Mouse (Mus musculus) midbrain, embryonic 13.5 days (tissue): ENCODE measurements around the gene Hist1h3f. TPM values are rescaled to one million over a fixed set of nuclear protein-coding genes. Genes with fewer than 3 reads are reported as not detected.
"Not testable (repeated sequence)": the region's sequence is repeated elsewhere in the genome, so short reads cannot be mapped to it uniquely, and the experiment has no call there.

ENCODE experiments used
- ATAC-seq: fragments of 200-750 bp; cut with Nextera tagmentation; 2 replicates; pipeline ENCODE4 v1.8.0; 2017; ENCODE audit warnings: mild to moderate bottlenecking, moderate TSS enrichment, moderate library complexity
- H3K27ac ChIP-seq: fragments of 300-500 bp; sonication (generic); 2 replicates; pipeline ENCODE4 v1.5.1; 2015; ENCODE audit warnings: inconsistent platforms, mild to moderate bottlenecking, moderate library complexity
- H3K27me3 ChIP-seq: fragments of 300-500 bp; sonication (generic); 2 replicates; pipeline ENCODE4 v1.6.1; 2015; ENCODE audit warnings: mild to moderate bottlenecking, inconsistent platforms
- H3K36me3 ChIP-seq: fragments of 300-500 bp; sonication (generic); 2 replicates; pipeline ENCODE4 v1.6.1; 2015; ENCODE audit warnings: mild to moderate bottlenecking, inconsistent platforms
- H3K4me1 ChIP-seq: fragments of 300-500 bp; sonication (generic); replicated peaks from 2 replicates; pipeline ENCODE4 v1.6.1; 2015; ENCODE audit warnings: inconsistent platforms
- H3K4me2 ChIP-seq: fragments of 300-500 bp; sonication (generic); replicated peaks from 2 replicates; pipeline ENCODE4 v1.6.1; 2015; ENCODE audit warnings: moderate library complexity, mild to moderate bottlenecking, inconsistent platforms
- H3K4me3 ChIP-seq: fragments of 300-500 bp; sonication (generic); replicated peaks from 2 replicates; pipeline ENCODE4 v1.5.1; 2015; ENCODE audit warnings: mild to moderate bottlenecking, inconsistent platforms
- H3K9ac ChIP-seq: fragments of 300-500 bp; sonication (generic); replicated peaks from 2 replicates; pipeline ENCODE4 v1.6.1; 2015; ENCODE audit warnings: mild to moderate bottlenecking, inconsistent platforms
- H3K9me3 ChIP-seq: fragments of 300-500 bp; sonication (generic); 2 replicates; pipeline ENCODE4 v1.6.1; 2016; ENCODE audit warnings: mild to moderate bottlenecking, inconsistent platforms
- WGBS: fragments of 180-500 bp; shearing (Covaris S2); methylation state at CpG from one replicate; pipeline ENCODE4 v1.1.7; 2015; 5-methylcytosine and 5-hydroxymethylcytosine counted together
- microRNA-seq: library from miRNA; unstranded; fragments of <30 nt; microRNA quantifications from one replicate; pipeline ENCODE4, GENCODE M21; 2016
- polyA plus RNA-seq: library from polyadenylated mRNA; unstranded; fragments of >200 nt; fragmentation: Nextera tagmentation; extraction: Ambion mirVana; gene quantifications from 2 replicates; pipeline ENCODE4 v1.2.1, GENCODE M21; 2015

Hist1h3f gene
- polyA plus RNA-seq, 1 experiment from 2014 or later, result 0.75 TPM

DNA sequence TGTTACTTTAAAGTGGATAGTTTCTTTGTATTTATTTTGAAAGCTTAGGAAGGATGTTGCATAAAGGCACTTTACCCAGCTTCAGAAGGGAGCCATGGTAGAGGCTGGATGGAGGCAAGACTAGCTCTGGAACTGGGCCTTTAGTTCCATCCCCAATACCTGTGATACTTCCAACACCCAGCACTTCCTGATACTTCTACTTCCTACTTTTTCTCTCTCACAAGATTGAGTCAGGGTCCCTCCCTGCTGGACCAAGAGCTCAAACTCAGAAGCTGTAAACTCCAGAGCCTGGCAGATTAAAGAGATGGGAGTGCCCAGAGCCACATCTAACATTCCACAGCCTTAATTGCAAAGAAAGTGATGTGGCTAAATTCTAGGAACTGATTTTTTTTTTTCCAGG is 40.5 kb downstream of the Hist1h3f start:
- no peak for ATAC-seq
- Histone ChIP-seq H3K27ac (peak overlapping the region; percentile 95), H3K4me1 (peaks cover 48% of the 10 kb centered on the region), H3K36me3 (no peaks in the 10 kb centered on the region), H3K9ac (peak overlapping the region; percentile 75), H3K4me2 (peak overlapping the region; percentile 85), H3K4me3 (peak overlapping the region; percentile 50), H3K27me3 (no peaks in the 10 kb centered on the region), H3K9me3 (no peaks in the 10 kb centered on the region)

DNA sequence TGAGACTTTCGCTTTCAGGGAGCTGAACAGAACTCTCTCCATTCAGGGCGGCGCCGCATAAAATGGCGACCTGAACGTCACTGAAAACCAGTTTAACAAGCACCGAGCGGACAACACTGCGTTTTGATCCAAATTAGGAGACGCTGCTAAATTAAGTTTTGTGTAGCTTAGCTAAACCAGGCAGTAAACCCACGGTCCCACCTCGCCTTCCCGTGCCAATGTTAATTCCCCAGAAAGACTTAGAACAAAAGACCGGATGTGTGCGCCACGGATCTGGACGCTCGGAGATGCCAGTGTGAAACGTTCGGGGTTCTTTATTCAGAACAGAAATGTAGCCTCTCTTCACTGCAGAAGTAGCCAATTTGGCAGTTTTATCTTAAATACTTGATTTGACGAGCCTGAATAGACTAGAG is 41.2 kb downstream of the Hist1h3f start:
- under 1% methylated on average over 21 of the region's 21 CpGs for WGBS
- H3K36me3 ChIP-seq, result no peaks in the 10 kb centered on the region
- peak overlapping the region; percentile 95 for H3K27ac ChIP-seq
- ATAC-seq, result no peak
- peak overlapping the region; percentile 75 for H3K9ac ChIP-seq
- H3K9me3 ChIP-seq, result no peaks in the 10 kb centered on the region
- peak overlapping the region; percentile 50 for H3K4me3 ChIP-seq
- no peaks in the 10 kb centered on the region for H3K27me3 ChIP-seq
- H3K4me2 ChIP-seq, result peak overlapping the region; percentile 85
- peaks cover 48% of the 10 kb centered on the region for H3K4me1 ChIP-seq

DNA sequence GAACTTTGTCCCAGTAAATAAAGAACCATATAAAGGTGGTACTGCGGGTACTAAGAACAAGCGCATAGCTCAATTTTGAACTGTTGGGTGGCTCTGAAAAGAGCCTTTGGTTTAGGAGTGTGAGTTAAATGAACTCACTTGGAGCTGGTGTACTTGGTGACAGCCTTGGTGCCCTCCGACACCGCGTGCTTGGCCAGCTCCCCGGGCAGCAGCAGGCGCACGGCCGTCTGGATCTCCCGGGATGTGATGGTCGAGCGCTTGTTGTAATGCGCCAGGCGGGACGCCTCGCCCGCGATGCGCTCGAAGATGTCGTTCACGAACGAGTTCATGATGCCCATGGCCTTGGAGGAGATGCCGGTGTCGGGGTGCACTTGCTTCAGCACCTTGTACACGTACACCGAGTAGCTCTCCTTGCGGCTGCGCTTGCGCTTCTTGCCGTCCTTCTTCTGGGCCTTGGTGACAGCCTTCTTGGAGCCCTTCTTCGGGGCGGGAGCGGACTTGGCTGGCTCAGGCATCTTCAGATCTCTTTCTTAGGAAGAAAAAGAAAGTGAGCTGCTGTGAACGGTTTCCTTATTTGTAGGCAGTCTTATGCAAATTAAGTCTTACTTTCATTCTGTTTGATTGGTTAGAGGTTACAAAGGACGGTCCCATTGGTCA is 41.7 kb downstream of the Hist1h3f start:
- H3K27me3 ChIP-seq, H3K9me3 ChIP-seq, H3K36me3 ChIP-seq: not testable (repeated sequence)
- peak overlapping the region; percentile 50 for H3K4me3 ChIP-seq
- under 1% methylated on average over 30 of the region's 36 CpGs for WGBS
- ATAC-seq, result peak; percentile 89
- peak overlapping the region; percentile 95 for H3K27ac ChIP-seq
- peaks cover 48% of the 10 kb centered on the region for H3K4me1 ChIP-seq
- peak overlapping the region; percentile 85 for H3K4me2 ChIP-seq
- H3K9ac ChIP-seq, result peak overlapping the region; percentile 75

DNA sequence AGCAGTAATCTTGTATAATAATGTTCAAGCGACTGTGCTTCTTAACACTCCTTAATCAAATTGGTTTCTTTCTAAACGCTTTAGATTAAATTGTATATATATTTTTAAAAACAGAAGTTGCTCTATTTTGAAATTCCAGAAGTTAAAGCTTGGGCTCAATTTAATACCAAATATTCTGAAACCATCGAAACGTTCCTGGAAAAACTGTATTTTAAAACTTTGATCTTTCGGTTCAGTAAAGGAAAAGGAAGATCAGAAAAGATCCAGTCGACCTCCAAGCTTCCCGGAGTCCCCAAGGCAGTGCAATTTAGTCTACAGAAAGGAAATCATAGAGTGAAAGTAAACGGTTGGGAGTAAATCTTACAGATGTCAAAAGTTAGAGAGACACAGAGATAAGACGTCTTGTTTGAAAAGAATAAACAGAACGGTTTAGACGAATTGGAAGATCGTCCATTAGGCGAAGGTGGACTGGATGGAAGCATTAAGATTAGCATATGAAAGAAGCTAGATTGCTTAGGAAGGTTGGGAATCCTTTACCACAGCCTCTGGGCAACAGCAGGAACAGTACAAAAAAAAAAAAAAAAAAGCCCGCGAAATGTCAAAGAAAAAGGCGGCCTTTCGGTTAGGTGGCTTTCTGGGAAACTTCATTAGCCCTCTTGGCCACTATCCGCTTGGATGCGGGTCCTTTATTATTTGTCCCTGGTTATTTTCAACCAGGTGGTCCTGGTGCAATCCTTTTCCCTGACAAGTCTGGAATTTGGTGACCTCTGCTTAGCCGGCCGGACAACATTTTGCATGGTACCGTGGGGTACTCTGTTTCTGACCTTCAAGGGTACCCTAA is 42.5 kb downstream of the Hist1h3f start:
- 2% methylated on average over 22 of the region's 22 CpGs for WGBS

DNA sequence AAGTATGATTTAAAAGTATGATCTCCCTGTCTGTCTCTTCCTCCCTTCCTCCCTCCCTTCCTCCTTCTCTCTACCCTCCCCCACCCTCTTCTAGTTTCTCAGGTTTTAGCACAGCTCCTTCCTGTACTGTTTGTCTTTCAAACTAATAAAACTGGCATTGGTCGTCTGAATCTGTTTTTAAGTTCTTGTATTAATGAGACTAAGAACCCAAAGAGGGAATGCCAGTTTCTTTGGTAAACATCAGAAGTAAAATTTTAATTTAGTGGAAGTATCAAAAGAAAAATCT is 43.0 kb downstream of the Hist1h3f start:
- ATAC-seq, result no peak
- Histone ChIP-seq H3K9ac (peak overlapping the region; percentile 52), H3K27ac (peak overlapping the region; percentile 80), H3K27me3 (no peaks in the 10 kb centered on the region), H3K4me1 (peaks cover 38% of the 10 kb centered on the region), H3K4me3 (peak overlapping the region; percentile 50), H3K4me2 (peak overlapping the region; percentile 85), H3K36me3 (no peaks in the 10 kb centered on the region), H3K9me3 (no peaks in the 10 kb centered on the region; the same call in 1 of the 2 replicates)
- WGBS, result 7% methylated on average over 1 of the region's 1 CpGs

More for the DNA sequence above, 42.5 kb downstream of the Hist1h3f start:
- H3K4me3 ChIP-seq, result peak overlapping the region; percentile 50
- peak overlapping the region; percentile 95 for H3K27ac ChIP-seq
- H3K27me3 ChIP-seq, result no peaks in the 10 kb centered on the region
- H3K4me1 ChIP-seq, result peaks cover 43% of the 10 kb centered on the region
- H3K9ac ChIP-seq, result peak overlapping the region; percentile 52
- H3K9me3 ChIP-seq, result no peaks in the 10 kb centered on the region
- no peaks in the 10 kb centered on the region for H3K36me3 ChIP-seq
- no peak for ATAC-seq
- H3K4me2 ChIP-seq, result peak overlapping the region; percentile 85

DNA sequence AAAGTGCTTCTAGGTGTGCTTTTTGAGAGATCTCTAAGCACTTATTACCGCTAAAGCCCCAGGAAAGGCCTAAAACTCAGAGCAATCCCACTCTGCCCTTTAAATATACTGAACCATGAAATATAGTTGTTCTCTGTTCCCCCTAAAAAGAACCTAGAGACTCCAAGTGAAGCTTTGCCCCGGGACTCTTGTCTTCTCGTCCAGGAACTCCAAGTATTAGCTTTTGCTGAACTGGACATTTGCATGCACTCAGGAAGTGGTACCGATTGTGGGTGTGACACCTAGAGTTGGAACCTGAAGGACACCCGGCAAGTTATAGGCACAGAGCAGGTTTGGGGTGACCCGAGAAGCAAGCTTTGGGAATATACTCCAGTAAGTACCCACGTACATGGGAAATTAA is 47.4 kb downstream of the Hist1h3f start:
- no peaks in the 10 kb centered on the region for H3K36me3 ChIP-seq
- H3K9ac ChIP-seq, result no peak overlapping the region
- no peak overlapping the region for H3K4me2 ChIP-seq
- H3K4me1 ChIP-seq, result peaks cover 10% of the 10 kb centered on the region
- H3K27ac ChIP-seq, result no peak overlapping the region
- no peak for ATAC-seq
- no peaks in the 10 kb centered on the region; the same call in 1 of the 2 replicates for H3K9me3 ChIP-seq
- WGBS, result 92% methylated on average over 7 of the region's 7 CpGs
- H3K4me3 ChIP-seq, result no peak overlapping the region
- no peaks in the 10 kb centered on the region for H3K27me3 ChIP-seq

DNA sequence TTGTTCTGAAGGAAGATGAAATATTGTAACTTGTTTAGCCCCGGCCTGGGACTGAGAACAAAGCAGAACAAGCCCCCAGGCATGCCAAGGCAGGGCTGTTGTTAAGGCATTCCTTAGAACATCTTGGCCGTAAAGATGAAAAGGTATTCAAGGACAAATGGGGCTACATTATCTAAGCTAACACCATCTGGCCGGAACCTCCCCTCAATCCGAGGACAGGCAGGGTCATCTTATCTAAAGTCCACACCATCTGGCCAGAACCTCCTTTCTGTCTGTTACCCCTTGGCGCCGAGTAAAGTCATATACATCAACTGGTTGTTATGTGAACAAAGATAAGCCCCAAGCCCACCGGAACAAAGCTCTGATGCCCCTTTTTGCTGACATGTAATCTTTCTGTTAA is 48.0 kb downstream of the Hist1h3f start:
- not testable (repeated sequence) for H3K9ac ChIP-seq, H3K27me3 ChIP-seq, H3K9me3 ChIP-seq, ATAC-seq, H3K4me2 ChIP-seq, H3K27ac ChIP-seq, H3K4me1 ChIP-seq, H3K36me3 ChIP-seq, H3K4me3 ChIP-seq
- WGBS, result 91% methylated on average over 7 of the region's 7 CpGs

DNA sequence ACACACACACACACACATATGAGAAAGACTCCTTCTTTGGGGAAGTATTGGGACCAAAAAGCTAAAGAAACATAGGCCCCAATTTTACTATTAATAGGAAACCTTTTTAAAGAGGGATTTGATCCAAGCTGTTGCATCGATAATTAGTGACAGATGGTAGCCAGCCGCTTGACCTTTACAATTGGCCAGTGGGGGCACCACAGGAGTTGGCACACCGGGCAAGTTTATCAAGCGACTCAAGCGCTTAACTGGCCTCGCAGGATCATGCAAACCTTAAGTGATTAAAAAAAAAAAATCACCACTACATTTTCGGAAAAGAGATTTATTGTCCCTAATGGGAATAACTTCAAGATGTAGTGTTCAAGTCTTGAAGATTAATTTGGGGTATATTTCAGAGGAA is 48.8 kb downstream of the Hist1h3f start:
- ATAC-seq, result no peak
- 89% methylated on average over 7 of the region's 7 CpGs for WGBS
- Histone ChIP-seq H3K4me2 (no peak overlapping the region), H3K4me1 (no peaks in the 10 kb centered on the region), H3K4me3 (no peak overlapping the region), H3K27ac (no peak overlapping the region), H3K9ac (no peak overlapping the region), H3K36me3 (no peaks in the 10 kb centered on the region), H3K9me3 (no peaks in the 10 kb centered on the region; the same call in 1 of the 2 replicates), H3K27me3 (no peaks in the 10 kb centered on the region)

DNA sequence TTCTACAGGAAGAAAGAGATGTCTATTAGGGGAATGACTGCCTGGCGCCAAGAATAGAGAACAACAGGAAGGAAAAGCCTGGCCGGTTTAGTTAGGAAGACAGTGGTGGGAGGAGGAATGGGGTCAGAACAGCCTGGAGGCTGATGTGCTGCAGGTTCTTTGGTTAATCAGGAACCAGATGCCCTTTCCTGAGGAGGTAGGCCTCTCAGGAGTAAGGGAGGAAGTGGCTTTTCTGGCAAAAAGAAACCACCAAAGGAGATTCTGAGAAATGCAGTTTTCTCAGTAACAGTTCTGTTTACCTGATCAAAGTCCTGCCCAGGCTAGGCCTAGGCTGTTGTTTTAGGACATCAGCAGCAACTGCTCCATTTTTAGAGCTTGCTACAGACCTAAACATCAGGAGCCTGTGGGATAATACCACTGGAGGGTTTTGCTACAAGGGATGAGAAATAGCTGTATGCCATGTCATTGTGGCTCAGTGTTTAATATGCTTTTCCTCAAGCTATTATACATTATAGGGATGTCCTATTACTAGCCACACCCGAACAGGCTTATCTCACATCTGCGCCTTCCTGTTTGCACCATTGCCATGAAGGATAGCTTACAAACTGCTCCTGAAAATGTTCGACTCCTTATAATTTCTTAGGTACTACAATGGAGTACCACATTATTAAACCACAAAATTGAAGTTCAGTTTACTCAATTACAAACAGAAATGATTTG is 49.4 kb downstream of the Hist1h3f start:
- no peak for ATAC-seq
- H3K9ac ChIP-seq, result no peak overlapping the region
- no peaks in the 10 kb centered on the region for H3K4me1 ChIP-seq
- no peak overlapping the region for H3K27ac ChIP-seq
- H3K27me3 ChIP-seq, result no peaks in the 10 kb centered on the region
- H3K36me3 ChIP-seq, result no peaks in the 10 kb centered on the region
- 87% methylated on average over 5 of the region's 5 CpGs for WGBS
- H3K4me2 ChIP-seq, result no peak overlapping the region
- H3K9me3 ChIP-seq, result no peaks in the 10 kb centered on the region; the same call in 1 of the 2 replicates
- no peak overlapping the region for H3K4me3 ChIP-seq

Small RNA genes lying within 50 kb of the gene (microRNA-seq; reads per million reads assigned to microRNA genes)
- gene Gm44297 (not detected), gene Gm44359 (not detected), gene Gm44394 (not detected), gene n-TStga1 (not detected)

Other genes starting within 250 kb of the Hist1h3f start
- gene Zfp322a, start 174.8 kb upstream of the Hist1h3f start, polyA plus RNA-seq, result 56.3 and 58.9 TPM in 2 replicates
- 10.8 TPM in 2 replicates for gene Abt1, start 120.2 kb upstream of the Hist1h3f start, polyA plus RNA-seq
- 0.04 and 0.13 TPM in 2 replicates for gene Btn1a1, start 78.2 kb upstream of the Hist1h3f start, polyA plus RNA-seq
- gene Btn2a2, start 55.2 kb upstream of the Hist1h3f start, polyA plus RNA-seq, result 0.13 TPM in 2 replicates
- gene Hist1h4h, start 13.0 kb upstream of the Hist1h3f start, polyA plus RNA-seq, result 6.4 and 7.4 TPM in 2 replicates
- 1.3 and 3.0 TPM in 2 replicates for gene Hist1h2af, start 10.1 kb upstream of the Hist1h3f start, polyA plus RNA-seq
- 3.1 and 5.3 TPM in 2 replicates for gene Hist1h3g, start 8.6 kb upstream of the Hist1h3f start, polyA plus RNA-seq
- gene Hist1h2bh, start 660 bp upstream of the Hist1h3f start, polyA plus RNA-seq, result 0.31 and 0.35 TPM in 2 replicates
- not detected in 2 replicates for gene Hist1h4f, start 7.6 kb downstream of the Hist1h3f start, polyA plus RNA-seq
- gene Hist1h1d, start 9.2 kb downstream of the Hist1h3f start, polyA plus RNA-seq, result 0.23 and 0.24 TPM in 2 replicates
- 3.1 and 4.7 TPM in 2 replicates for gene Hist1h3e, start 18.3 kb downstream of the Hist1h3f start, polyA plus RNA-seq
- gene Hist1h2ae, start 27.2 kb downstream of the Hist1h3f start, polyA plus RNA-seq, result 51.6 and 53.6 TPM in 2 replicates
- gene Hist1h2bg, start 27.3 kb downstream of the Hist1h3f start, polyA plus RNA-seq, result 4.1 and 7.5 TPM in 2 replicates
- 3.3 and 4.5 TPM in 2 replicates for gene Hist1h2bf, start 30.1 kb downstream of the Hist1h3f start, polyA plus RNA-seq
- gene Hist1h2ad, start 30.3 kb downstream of the Hist1h3f start, polyA plus RNA-seq, result 0.93 and 1.7 TPM in 2 replicates
- gene Hist1h3d, start 31.7 kb downstream of the Hist1h3f start, polyA plus RNA-seq, result 2.1 and 3.1 TPM in 2 replicates
- gene Hist1h4d, start 37.5 kb downstream of the Hist1h3f start, polyA plus RNA-seq, result 74.3 and 84.0 TPM in 2 replicates
- gene Hist1h2be, start 77.1 kb downstream of the Hist1h3f start, polyA plus RNA-seq, result 1.4 and 2.0 TPM in 2 replicates
- 12.6 and 15.0 TPM in 2 replicates for gene Hist1h1e, start 78.5 kb downstream of the Hist1h3f start, polyA plus RNA-seq
- gene Hist1h2ac, start 139.9 kb downstream of the Hist1h3f start, polyA plus RNA-seq, result 0.69 and 1.1 TPM in 2 replicates
- gene Hist1h2bc, start 140.1 kb downstream of the Hist1h3f start, polyA plus RNA-seq, result 22.2 and 24.4 TPM in 2 replicates
- gene Hist1h1t, start 151.8 kb downstream of the Hist1h3f start, polyA plus RNA-seq, result not detected in 2 replicates
- 5.1 and 5.8 TPM in 2 replicates for gene Hist1h4c, start 154.4 kb downstream of the Hist1h3f start, polyA plus RNA-seq
- gene Hfe, start 166.8 kb downstream of the Hist1h3f start, polyA plus RNA-seq, result 2.0 and 2.7 TPM in 2 replicates
- 9.8 and 11.1 TPM in 2 replicates for gene Hist1h1c, start 194.8 kb downstream of the Hist1h3f start, polyA plus RNA-seq
- gene Hist1h3c, start 201.6 kb downstream of the Hist1h3f start, polyA plus RNA-seq, result 3.2 and 4.4 TPM in 2 replicates
- 2.8 and 3.2 TPM in 2 replicates for gene Hist1h2bb, start 202.7 kb downstream of the Hist1h3f start, polyA plus RNA-seq
- gene Hist1h2ab, start 207.1 kb downstream of the Hist1h3f start, polyA plus RNA-seq, result 28.4 and 31.0 TPM in 2 replicates
- 6.3 and 8.7 TPM in 2 replicates for gene Hist1h3b, start 208.2 kb downstream of the Hist1h3f start, polyA plus RNA-seq
- 4.6 and 5.2 TPM in 2 replicates for gene Hist1h4b, start 213.0 kb downstream of the Hist1h3f start, polyA plus RNA-seq
- 0.44 and 0.57 TPM in 2 replicates for gene Hist1h4a, start 217.2 kb downstream of the Hist1h3f start, polyA plus RNA-seq
- 1.4 and 3.3 TPM in 2 replicates for gene Hist1h3a, start 218.3 kb downstream of the Hist1h3f start, polyA plus RNA-seq
- 1.6 and 2.2 TPM in 2 replicates for gene Hist1h1a, start 219.6 kb downstream of the Hist1h3f start, polyA plus RNA-seq
- 0.15 TPM in 1 of 2 replicates, not detected in the other for gene Trim38, start 225.9 kb downstream of the Hist1h3f start, polyA plus RNA-seq